Mouse (Mus musculus) liver, adult 2 months (tissue): ENCODE data around the gene Sars.

ENCODE experiments used
- CTCF ChIP-seq: fragments of 200-500 bp; IDR thresholded peaks from 2 replicates; pipeline ENCODE4 v1.5.1; 2011; ENCODE audit warnings: low read depth, low read length, control low read depth
- POLR2A ChIP-seq: fragments of 200-500 bp; IDR thresholded peaks from 2 replicates; pipeline ENCODE4 v1.6.1; 2011; ENCODE audit warnings: low read length, control low read depth; ENCODE audit not compliant: insufficient read depth; ENCODE audit errors: extremely low read depth

- no peak for TF ChIP-seq POLR2A
- TF ChIP-seq CTCF, result no peak
Observed at GRCm38 (mm10) chr3:108415831-108416223, 29.2 kb downstream of the Sars start.
